Mouse (Mus musculus): ENCODE measurements around the gene Pxmp4.

Pxmp4 gene

GRCm38 (mm10) chr2:154546711-154547110 is 56.8 kb downstream of the Pxmp4 start, which contains the start of gene 1700003F12Rik:
TSS of gene 1700003F12Rik (plus strand) at chr2:154547085.
- DNase-seq (ENCODE audit: low spot score in 2 of 2) = no peak

- peak; percentile 60 to 81 for DNase-seq (ENCODE audit: low spot score in 2 of 2)
Measured at GRCm38 (mm10) chr2:154543567-154544347, 59.8 kb downstream of the Pxmp4 start.

GRCm38 (mm10) chr2:154541630-154542029 is 61.9 kb downstream of the Pxmp4 start:
- DNase-seq (ENCODE audit: low spot score in 2 of 2) = no peak

GRCm38 (mm10) chr2:154539720-154540119 is 63.8 kb downstream of the Pxmp4 start:
- peak; percentile 40 to 74 for DNase-seq (ENCODE audit: low spot score in 2 of 2)

- no peak for DNase-seq (ENCODE audit: low spot score in 2 of 2)
Measured at GRCm38 (mm10) chr2:154538710-154539109, 64.8 kb downstream of the Pxmp4 start.

GRCm38 (mm10) chr2:154538310-154538709 is 65.2 kb downstream of the Pxmp4 start:
- peak; percentile 66 to 84 for DNase-seq (ENCODE audit: low spot score in 2 of 2)

Measured in frontal cortex, postnatal 36 days (tissue).